Mouse (Mus musculus) midbrain, embryonic 16.5 days (tissue): ENCODE measurements around the gene Hist2h3c2. TPM values are rescaled to one million over a fixed set of nuclear protein-coding genes. Genes with fewer than 3 reads are reported as not detected.
"Not testable (repeated sequence)": the region's sequence is repeated elsewhere in the genome, so short reads cannot be mapped to it uniquely, and the experiment has no call there.

Experiments used
- ATAC-seq: fragments of 200-750 bp; cut with Nextera tagmentation; 2 replicates; pipeline ENCODE4 v1.8.0; 2017; ENCODE audit warnings: moderate TSS enrichment
- H3K27ac ChIP-seq: fragments of 300-500 bp; sonication (generic); 2 replicates; pipeline ENCODE4 v1.5.1; 2014; ENCODE audit warnings: mild to moderate bottlenecking, low read length, mixed read lengths
- H3K27me3 ChIP-seq: fragments of 300-500 bp; sonication (generic); 2 replicates; pipeline ENCODE4 v1.6.1; 2014; ENCODE audit warnings: low read depth, low read length, mixed read lengths; ENCODE audit not compliant: control insufficient read depth, insufficient read depth
- H3K36me3 ChIP-seq: fragments of 300-500 bp; sonication (generic); 2 replicates; pipeline ENCODE4 v1.6.1; 2014; ENCODE audit warnings: mild to moderate bottlenecking, low read length, moderate library complexity, mixed read lengths; ENCODE audit not compliant: control insufficient read depth, insufficient read depth
- H3K4me1 ChIP-seq: fragments of 300-500 bp; sonication (generic); 2 replicates; pipeline ENCODE4 v1.6.1; 2014; ENCODE audit warnings: mild to moderate bottlenecking, low read length, mixed read lengths; ENCODE audit not compliant: control insufficient read depth, insufficient read depth
- H3K4me2 ChIP-seq: fragments of 300-500 bp; sonication (generic); 2 replicates; pipeline ENCODE4 v1.6.1; 2014; ENCODE audit warnings: mild to moderate bottlenecking, low read length, mixed read lengths
- H3K4me3 ChIP-seq: fragments of 300-500 bp; sonication (generic); 2 replicates; pipeline ENCODE4 v1.5.1; 2014; ENCODE audit warnings: low read depth, mild to moderate bottlenecking, low read length, moderate library complexity, mixed read lengths
- H3K9ac ChIP-seq: fragments of 300-500 bp; sonication (generic); 2 replicates; pipeline ENCODE4 v1.6.1; 2014; ENCODE audit warnings: low read depth, low read length, mixed read lengths
- H3K9me3 ChIP-seq: fragments of 300-500 bp; sonication (generic); replicated peaks from 2 replicates; pipeline ENCODE4 v1.6.1; 2014; ENCODE audit warnings: mild to moderate bottlenecking, low read length, mixed read lengths; ENCODE audit not compliant: control insufficient read depth, poor library complexity, severe bottlenecking
- WGBS: fragments of 180-500 bp; shearing (Covaris S2); extraction: QIAGEN DNeasy Blood & Tissue Kit; methylation state at CpG from one replicate; pipeline ENCODE4 v1.1.7; 2014; 5-methylcytosine and 5-hydroxymethylcytosine counted together
- polyA plus RNA-seq: library from polyadenylated mRNA; unstranded; fragments of >200 nt; fragmentation: Nextera tagmentation; extraction: Ambion mirVana; gene quantifications from 2 replicates; pipeline ENCODE4 v1.2.1, GENCODE M21; 2015

The Hist2h3c2 gene
- polyA plus RNA-seq, 1 experiment from 2014 or later = 1.3 TPM

- Histone ChIP-seq H3K4me1 (peaks cover 21% of the 10 kb centered on the region), H3K9me3 (no peaks in the 10 kb centered on the region), H3K4me3 (peak overlapping the region; percentile 34; the same call in 1 of the 2 replicates), H3K27ac (peak overlapping the region; percentile 82), H3K4me2 (peak overlapping the region; percentile 56), H3K27me3 (no peaks in the 10 kb centered on the region), H3K9ac (peak overlapping the region; percentile 58), H3K36me3 (no peaks in the 10 kb centered on the region)
- 72% methylated on average over 9 of the region's 9 CpGs for WGBS
- no peak for ATAC-seq
These were observed 1.9 kb upstream of the Hist2h3c2 start for GRCm38 (mm10) chr3:96240799-96241197.

GRCm38 (mm10) chr3:96239949-96240798 lies 1.2 kb upstream of the Hist2h3c2 start, which contains the start of gene Hist2h2aa2:
Gene Hist2h2aa2 (minus strand): TSS chr3:96240276.
- H3K4me1 ChIP-seq = peaks cover 21% of the 10 kb centered on the region
- not testable (repeated sequence) for H3K36me3 ChIP-seq, H3K9me3 ChIP-seq, H3K27me3 ChIP-seq
- peak within 1 kb of the TSS; percentile 58 for H3K9ac ChIP-seq
- WGBS = 7% methylated on average over 16 of the region's 85 CpGs
- H3K4me3 ChIP-seq = peak within 1 kb of the TSS; percentile 34
- peak within 1 kb of the TSS; percentile 56 for H3K4me2 ChIP-seq
- peak; percentile 90 for ATAC-seq
- peak within 1 kb of the TSS; percentile 82 for H3K27ac ChIP-seq

- no peaks in the 10 kb centered on the region for H3K9me3 ChIP-seq
- H3K4me3 ChIP-seq = peak overlapping the region; percentile 24
- 1% methylated on average over 12 of the region's 12 CpGs for WGBS
- no peak for ATAC-seq
- no peaks in the 10 kb centered on the region for H3K27me3 ChIP-seq
- H3K36me3 ChIP-seq = no peaks in the 10 kb centered on the region
- H3K9ac ChIP-seq = 0 out of 2 replicates have a peak overlapping the region, but pooled peaks have one; percentile 21
- no peak overlapping the region for H3K27ac ChIP-seq
- H3K4me2 ChIP-seq = peak overlapping the region; percentile 45
- H3K4me1 ChIP-seq = peaks cover 13% of the 10 kb centered on the region
These were observed 919 bp downstream of the Hist2h3c2 start for GRCm38 (mm10) chr3:96237904-96238511.

- no peak for ATAC-seq
- Histone ChIP-seq H3K9ac (no peak overlapping the region), H3K36me3 (no peaks in the 10 kb centered on the region), H3K4me2 (peak overlapping the region; percentile 45), H3K27ac (no peak overlapping the region), H3K4me1 (peaks cover 13% of the 10 kb centered on the region), H3K4me3 (no peak overlapping the region), H3K9me3 (no peaks in the 10 kb centered on the region), H3K27me3 (no peaks in the 10 kb centered on the region)
- 26% methylated on average over 7 of the region's 7 CpGs for WGBS
These were observed 1.5 kb downstream of the Hist2h3c2 start for GRCm38 (mm10) chr3:96237335-96237903.

GRCm38 (mm10) chr3:96236834-96237334 lies 2.0 kb downstream of the Hist2h3c2 start:
- Histone ChIP-seq H3K4me3 (no peak overlapping the region), H3K27ac (no peak overlapping the region), H3K9me3 (no peaks in the 10 kb centered on the region), H3K36me3 (no peaks in the 10 kb centered on the region), H3K4me2 (no peak overlapping the region), H3K9ac (no peak overlapping the region), H3K4me1 (peaks cover 13% of the 10 kb centered on the region), H3K27me3 (no peaks in the 10 kb centered on the region)
- WGBS = 90% methylated on average over 4 of the region's 4 CpGs
- ATAC-seq = no peak

- Histone ChIP-seq H3K4me3 (no peak overlapping the region), H3K9ac (no peak overlapping the region), H3K4me2 (no peak overlapping the region), H3K27me3 (no peaks in the 10 kb centered on the region), H3K9me3 (no peaks in the 10 kb centered on the region), H3K27ac (no peak overlapping the region), H3K4me1 (peaks cover 11% of the 10 kb centered on the region), H3K36me3 (no peaks in the 10 kb centered on the region)
- no peak for ATAC-seq
- 72% methylated on average over 3 of the region's 3 CpGs for WGBS
These were observed 3.1 kb downstream of the Hist2h3c2 start for GRCm38 (mm10) chr3:96235836-96236235.

- no peak overlapping the region for H3K4me3 ChIP-seq
- WGBS = 88% methylated on average over 2 of the region's 2 CpGs
- no peak overlapping the region for H3K27ac ChIP-seq
- ATAC-seq = no peak
- H3K9me3 ChIP-seq = no peaks in the 10 kb centered on the region
- H3K36me3 ChIP-seq = no peaks in the 10 kb centered on the region
- H3K4me2 ChIP-seq = no peak overlapping the region
- H3K4me1 ChIP-seq = peaks cover 9% of the 10 kb centered on the region
- H3K27me3 ChIP-seq = no peaks in the 10 kb centered on the region
- H3K9ac ChIP-seq = no peak overlapping the region
These were observed 4.0 kb downstream of the Hist2h3c2 start for GRCm38 (mm10) chr3:96234914-96235313.

- no peak for ATAC-seq
- H3K9ac ChIP-seq = no peak overlapping the region
- H3K4me2 ChIP-seq = no peak overlapping the region
- no peak overlapping the region for H3K27ac ChIP-seq
- H3K4me3 ChIP-seq = no peak overlapping the region
- no peaks in the 10 kb centered on the region for H3K9me3 ChIP-seq
- no peaks in the 10 kb centered on the region for H3K27me3 ChIP-seq
- no peaks in the 10 kb centered on the region for H3K4me1 ChIP-seq
- no peaks in the 10 kb centered on the region for H3K36me3 ChIP-seq
- WGBS = 65% methylated on average over 2 of the region's 2 CpGs
These were observed 7.2 kb downstream of the Hist2h3c2 start for GRCm38 (mm10) chr3:96231758-96232120.
